Mouse (Mus musculus) liver, embryonic 15.5 days (tissue): ENCODE measurements around the gene Srgap2. TPM values are rescaled to one million over a fixed set of nuclear protein-coding genes. Genes with fewer than 3 reads are reported as not detected.
A peak's percentile ranks its signal among the peaks of the same experiment; 100 is the strongest.

Experiments used
- ATAC-seq: fragments of 200-750 bp; cut with Nextera tagmentation; 2 replicates; pipeline ENCODE4 v1.8.0; 2017; ENCODE audit warnings: moderate number of reproducible peaks, mild to moderate bottlenecking, moderate library complexity; ENCODE audit not compliant: insufficient read depth
- H3K27ac ChIP-seq: fragments of 300-500 bp; sonication (generic); replicated peaks from 2 replicates; pipeline ENCODE4 v1.5.1; 2015; ENCODE audit warnings: mild to moderate bottlenecking, inconsistent platforms
- H3K27me3 ChIP-seq: fragments of 300-500 bp; sonication (generic); 2 replicates; pipeline ENCODE4 v1.6.1; 2015; ENCODE audit warnings: mild to moderate bottlenecking, inconsistent platforms
- H3K36me3 ChIP-seq: fragments of 300-500 bp; sonication (generic); replicated peaks from 2 replicates; pipeline ENCODE4 v1.6.1; 2015; ENCODE audit warnings: moderate library complexity, mild to moderate bottlenecking, inconsistent platforms
- H3K4me1 ChIP-seq: fragments of 300-500 bp; sonication (generic); replicated peaks from 2 replicates; pipeline ENCODE4 v1.6.1; 2015; ENCODE audit warnings: inconsistent platforms
- H3K4me2 ChIP-seq: fragments of 300-500 bp; sonication (generic); 2 replicates; pipeline ENCODE4 v1.6.1; 2015; ENCODE audit warnings: moderate library complexity, mild to moderate bottlenecking, inconsistent platforms
- H3K4me3 ChIP-seq: fragments of 300-500 bp; sonication (generic); replicated peaks from 2 replicates; pipeline ENCODE4 v1.5.1; 2015; ENCODE audit warnings: mild to moderate bottlenecking, inconsistent platforms
- H3K9ac ChIP-seq: fragments of 300-500 bp; sonication (generic); 2 replicates; pipeline ENCODE4 v1.6.1; 2015; ENCODE audit warnings: moderate library complexity, mild to moderate bottlenecking, inconsistent platforms
- H3K9me3 ChIP-seq: fragments of 300-500 bp; sonication (generic); replicated peaks from 2 replicates; pipeline ENCODE4 v1.6.1; 2016; ENCODE audit warnings: inconsistent platforms
- WGBS: fragments of 180-500 bp; shearing (Covaris S2); methylation state at CpG from one replicate; pipeline ENCODE4 v1.1.7; 2015; ENCODE audit warnings: mixed read lengths; ENCODE audit not compliant: insufficient replicate concordance; 5-methylcytosine and 5-hydroxymethylcytosine counted together
- polyA plus RNA-seq: library from polyadenylated mRNA; unstranded; fragments of >200 nt; fragmentation: Nextera tagmentation; extraction: Ambion mirVana; gene quantifications from 2 replicates; pipeline ENCODE4 v1.2.1, GENCODE M21; 2015

Gene Srgap2
- polyA plus RNA-seq, 1 experiment from 2014 or later, result 3.8 TPM

GRCm38 (mm10) chr1:131462541-131463067 lies 64.5 kb downstream of the Srgap2 start:
- Histone ChIP-seq H3K27me3 (no peaks in the 10 kb centered on the region), H3K4me3 (no peak overlapping the region), H3K4me2 (no peak overlapping the region), H3K9ac (no peak overlapping the region), H3K4me1 (peaks cover 6% of the 10 kb centered on the region; the same call in 1 of the 2 replicates), H3K9me3 (no peaks in the 10 kb centered on the region), H3K27ac (no peak overlapping the region), H3K36me3 (no peaks in the 10 kb centered on the region)
- no peak for ATAC-seq
- 67% methylated on average over 1 of the region's 1 CpGs for WGBS

DNA sequence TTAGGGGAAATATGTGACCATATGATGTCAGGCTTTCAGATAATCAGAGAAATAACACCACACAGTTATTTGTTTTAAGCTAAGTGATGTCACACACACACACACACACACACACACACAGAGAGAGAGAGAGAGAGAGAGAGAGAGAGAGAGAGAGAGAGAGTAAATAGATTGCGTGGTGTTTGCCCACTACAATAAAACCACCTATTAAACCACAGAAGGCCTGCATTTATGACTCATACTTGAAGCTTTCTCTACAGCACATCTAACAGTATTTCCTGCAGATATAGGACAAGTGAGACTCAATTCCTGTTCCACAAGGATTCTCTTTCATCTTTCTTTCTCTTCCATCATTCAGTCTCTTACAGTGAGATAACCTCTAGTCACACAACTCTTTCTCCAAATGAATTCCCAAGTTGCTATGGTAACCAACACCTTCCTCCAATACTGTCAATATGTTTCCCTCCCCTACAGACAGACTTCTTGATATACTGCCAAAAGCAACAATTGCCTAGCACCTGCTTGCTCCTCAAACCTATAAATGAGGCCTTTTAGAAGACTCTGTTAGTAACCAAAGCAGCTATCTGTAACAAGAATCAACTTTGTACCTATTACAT lies 66.1 kb downstream of the Srgap2 start:
- 42% methylated on average over 1 of the region's 1 CpGs for WGBS

DNA sequence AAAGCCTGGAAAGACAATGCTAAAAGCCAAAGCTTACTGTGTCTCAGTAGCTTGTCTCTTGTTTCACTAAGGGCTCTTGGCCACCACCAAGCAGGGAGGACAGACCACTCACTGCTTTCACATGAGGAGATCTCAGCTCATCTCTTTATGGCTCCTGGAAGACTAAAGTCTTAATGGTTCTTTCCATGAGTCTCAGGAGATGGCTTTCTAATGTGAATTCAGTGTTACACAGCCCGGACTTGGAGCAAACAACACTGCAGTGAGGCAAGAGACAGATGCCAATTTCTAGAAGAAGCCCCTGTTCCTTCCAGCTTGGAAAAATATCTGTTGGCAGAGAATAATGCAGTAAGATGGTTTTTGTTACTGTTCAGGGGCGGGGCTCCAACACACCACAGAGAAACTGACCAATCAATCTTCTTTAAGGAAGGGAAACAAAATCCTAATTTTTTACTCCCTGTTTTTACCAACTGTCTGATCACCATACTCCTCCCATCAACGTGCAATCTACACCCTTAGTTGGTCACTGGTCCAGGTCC lies 71.7 kb downstream of the Srgap2 start:
- no peaks in the 10 kb centered on the region for H3K27me3 ChIP-seq
- WGBS, result 69% methylated on average over 3 of the region's 3 CpGs
- H3K4me3 ChIP-seq, result no peak overlapping the region
- no peaks in the 10 kb centered on the region for H3K9me3 ChIP-seq
- H3K9ac ChIP-seq, result no peak overlapping the region
- no peak overlapping the region for H3K4me2 ChIP-seq
- no peak for ATAC-seq
- H3K27ac ChIP-seq, result no peak overlapping the region
- peaks cover 14% of the 10 kb centered on the region for H3K4me1 ChIP-seq
- H3K36me3 ChIP-seq, result no peaks in the 10 kb centered on the region

More for the DNA sequence above, 66.1 kb downstream of the Srgap2 start:
- H3K9ac ChIP-seq, result no peak overlapping the region
- H3K27me3 ChIP-seq, result no peaks in the 10 kb centered on the region
- no peak for ATAC-seq
- no peak overlapping the region for H3K4me3 ChIP-seq
- H3K27ac ChIP-seq, result no peak overlapping the region
- no peak overlapping the region for H3K4me2 ChIP-seq
- H3K9me3 ChIP-seq, result no peaks in the 10 kb centered on the region
- H3K36me3 ChIP-seq, result no peaks in the 10 kb centered on the region
- H3K4me1 ChIP-seq, result peaks cover 4% of the 10 kb centered on the region; the same call in 1 of the 2 replicates

GRCm38 (mm10) chr1:131454386-131454785 lies 72.8 kb downstream of the Srgap2 start:
- Histone ChIP-seq H3K27me3 (no peaks in the 10 kb centered on the region), H3K27ac (no peak overlapping the region), H3K9ac (no peak overlapping the region), H3K4me2 (no peak overlapping the region), H3K4me1 (peaks cover 14% of the 10 kb centered on the region), H3K9me3 (no peaks in the 10 kb centered on the region), H3K4me3 (no peak overlapping the region), H3K36me3 (no peaks in the 10 kb centered on the region)
- no peak; the same call in 1 of the 2 replicates for ATAC-seq
- WGBS, result 32% methylated on average over 2 of the region's 2 CpGs

- H3K27me3 ChIP-seq, result no peaks in the 10 kb centered on the region
- H3K4me2 ChIP-seq, result no peak overlapping the region
- no peaks in the 10 kb centered on the region for H3K36me3 ChIP-seq
- peaks cover 23% of the 10 kb centered on the region for H3K4me1 ChIP-seq
- no peak overlapping the region for H3K9ac ChIP-seq
- 55% methylated on average over 1 of the region's 1 CpGs for WGBS
- H3K27ac ChIP-seq, result no peak overlapping the region
- no peak for ATAC-seq
- no peaks in the 10 kb centered on the region for H3K9me3 ChIP-seq
- H3K4me3 ChIP-seq, result no peak overlapping the region
Measured at GRCm38 (mm10) chr1:131453335-131453734, 73.8 kb downstream of the Srgap2 start.

DNA sequence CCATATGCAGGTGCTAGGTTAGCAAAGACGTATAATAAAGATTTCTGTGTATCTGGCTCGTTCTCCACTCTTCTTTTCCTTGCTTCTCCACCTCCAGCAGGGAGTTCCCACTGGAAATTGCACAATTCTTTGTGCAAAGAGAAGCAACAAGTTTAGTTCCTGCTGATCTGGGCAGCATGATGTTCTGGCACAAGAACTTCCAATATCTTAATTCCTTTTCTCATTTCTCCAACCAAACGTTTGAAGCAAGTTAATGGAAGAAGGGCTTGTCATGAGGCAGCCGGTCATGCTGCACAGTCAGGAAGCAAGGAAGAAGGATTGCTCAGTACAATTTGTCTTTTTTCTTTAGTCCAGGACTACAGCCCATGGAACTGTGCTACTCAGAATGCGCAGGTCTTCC lies 78.8 kb downstream of the Srgap2 start:
- Histone ChIP-seq H3K4me3 (no peak overlapping the region), H3K4me2 (peak overlapping the region; percentile 51; the same call in 1 of the 2 replicates), H3K9ac (no peak overlapping the region), H3K36me3 (no peaks in the 10 kb centered on the region), H3K9me3 (no peaks in the 10 kb centered on the region), H3K27ac (peak overlapping the region; percentile 86), H3K4me1 (peaks cover 51% of the 10 kb centered on the region), H3K27me3 (no peaks in the 10 kb centered on the region)
- ATAC-seq, result no peak
- 72% methylated on average over 5 of the region's 5 CpGs for WGBS

DNA sequence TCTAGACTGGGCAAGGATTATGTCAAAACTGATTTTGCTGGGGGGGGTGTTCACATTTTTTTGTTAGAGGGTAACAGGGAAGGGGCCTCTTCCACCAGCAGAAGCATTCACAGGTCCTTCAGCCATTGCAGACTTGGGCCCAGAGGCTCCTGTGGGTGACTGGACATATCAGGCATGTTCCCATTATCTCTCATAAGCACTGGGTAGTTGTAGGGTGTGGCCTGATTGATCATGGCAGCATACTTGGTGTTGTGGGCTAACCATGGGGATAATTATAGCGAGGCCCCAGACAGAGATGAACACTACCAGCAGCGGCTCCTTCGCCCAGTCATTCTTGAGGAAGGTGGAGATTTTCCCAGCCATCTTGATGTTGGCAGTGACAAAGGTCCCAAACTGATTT lies 79.8 kb downstream of the Srgap2 start:
- Histone ChIP-seq H3K4me3 (peak overlapping the region; percentile 7; the same call in 1 of the 2 replicates), H3K27ac (peak overlapping the region; percentile 86), H3K4me2 (peak overlapping the region; percentile 51), H3K4me1 (peaks cover 56% of the 10 kb centered on the region), H3K27me3 (no peaks in the 10 kb centered on the region), H3K36me3 (no peaks in the 10 kb centered on the region), H3K9me3 (no peaks in the 10 kb centered on the region), H3K9ac (no peak overlapping the region)
- WGBS, result 28% methylated on average over 3 of the region's 3 CpGs
- ATAC-seq, result peak; percentile 100

DNA sequence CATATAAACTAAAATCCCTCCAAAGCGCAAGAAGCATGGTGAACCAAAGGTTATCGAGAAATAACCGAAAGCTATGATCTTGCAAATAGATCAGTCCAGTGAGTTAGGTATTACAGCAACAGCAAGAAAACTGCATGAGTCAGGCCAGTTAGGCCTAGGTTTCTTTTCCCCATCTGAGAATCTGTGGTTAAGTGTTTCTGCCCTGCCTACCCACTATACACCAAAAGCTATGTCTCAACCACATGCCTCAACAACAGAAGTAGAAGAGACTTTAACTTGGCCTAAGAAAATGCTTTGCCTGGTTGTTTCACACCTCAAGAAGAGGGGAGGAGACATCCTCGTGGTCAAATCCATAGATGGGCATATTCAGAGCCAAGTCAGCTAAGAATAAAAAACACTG lies 80.6 kb downstream of the Srgap2 start:
- no peak for ATAC-seq
- Histone ChIP-seq H3K4me1 (peaks cover 56% of the 10 kb centered on the region), H3K4me3 (no peak overlapping the region), H3K9ac (no peak overlapping the region), H3K4me2 (0 out of 2 replicates have a peak overlapping the region, but pooled peaks have one; percentile 51), H3K27me3 (no peaks in the 10 kb centered on the region), H3K36me3 (no peaks in the 10 kb centered on the region), H3K9me3 (no peaks in the 10 kb centered on the region), H3K27ac (peak overlapping the region; percentile 86)
- 77% methylated on average over 4 of the region's 4 CpGs for WGBS

GRCm38 (mm10) chr1:131438556-131438955 lies 88.6 kb downstream of the Srgap2 start:
- H3K27ac ChIP-seq, result no peak overlapping the region
- no peak overlapping the region for H3K4me2 ChIP-seq
- WGBS, result 64% methylated on average over 11 of the region's 11 CpGs
- no peak overlapping the region for H3K9ac ChIP-seq
- H3K9me3 ChIP-seq, result no peaks in the 10 kb centered on the region
- no peaks in the 10 kb centered on the region for H3K27me3 ChIP-seq
- H3K4me3 ChIP-seq, result no peak overlapping the region
- no peak for ATAC-seq
- H3K4me1 ChIP-seq, result peaks cover 6% of the 10 kb centered on the region
- no peaks in the 10 kb centered on the region for H3K36me3 ChIP-seq

DNA sequence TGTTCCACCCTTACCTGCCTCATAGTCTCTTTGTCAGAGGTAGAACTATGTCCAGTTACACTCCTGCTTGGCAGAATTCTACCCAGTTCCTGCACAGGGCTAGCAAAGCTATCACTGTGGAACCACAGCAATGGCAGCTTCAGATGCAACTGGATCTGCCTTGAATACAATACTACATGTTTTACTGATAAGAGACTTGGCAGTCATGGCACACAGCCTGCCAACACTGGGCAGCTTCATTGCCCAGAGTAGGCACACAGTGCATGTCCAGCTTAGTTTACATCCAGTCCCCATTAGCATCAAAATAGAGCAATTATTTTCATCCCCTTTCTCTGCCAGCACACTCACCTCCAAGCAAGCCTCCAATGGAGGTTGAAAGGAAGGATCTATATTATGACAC lies 89.2 kb downstream of the Srgap2 start:
- Histone ChIP-seq H3K4me2 (no peak overlapping the region), H3K27me3 (no peaks in the 10 kb centered on the region), H3K9ac (no peak overlapping the region), H3K27ac (no peak overlapping the region), H3K36me3 (no peaks in the 10 kb centered on the region), H3K9me3 (no peaks in the 10 kb centered on the region), H3K4me3 (no peak overlapping the region), H3K4me1 (0 out of 2 replicates have a peak, but pooled peaks cover 3% of the 10 kb centered on the region)
- no peak for ATAC-seq

- Histone ChIP-seq H3K4me3 (no peak overlapping the region), H3K27ac (no peak overlapping the region), H3K36me3 (no peaks in the 10 kb centered on the region), H3K4me2 (no peak overlapping the region), H3K9me3 (no peaks in the 10 kb centered on the region), H3K9ac (no peak overlapping the region), H3K27me3 (no peaks in the 10 kb centered on the region), H3K4me1 (0 out of 2 replicates have a peak, but pooled peaks cover 5% of the 10 kb centered on the region)
- ATAC-seq, result no peak
- WGBS, result 77% methylated on average over 7 of the region's 7 CpGs
Measured at GRCm38 (mm10) chr1:131436609-131437008, 90.5 kb downstream of the Srgap2 start.
